Mouse (Mus musculus): Measurements from ENCODE around the gene Prss43. TPM values are rescaled to one million over a fixed set of nuclear protein-coding genes. Genes with fewer than 3 reads are reported as not detected.
"Not testable (repeated sequence)": the region's sequence is repeated elsewhere in the genome, so short reads cannot be mapped to it uniquely, and the experiment has no call there.

Prss43 gene
- total RNA-seq (2014; fragmentation: Nextera tagmentation), result not detected in 2 replicates
- total RNA-seq (2017), result not detected in 2 replicates

- ATAC-seq (replicated peaks; ENCODE audit: poor library complexity, severe bottlenecking), result no peak
These were observed at the start of gene Prss43 for GRCm38 (mm10) chr9:110826390-110826789. Gene Prss43 (plus strand): TSS chr9:110826690.

- no peak for ATAC-seq (replicated peaks; ENCODE audit: poor library complexity, severe bottlenecking)
These were observed 48.4 kb upstream of the Prss43 start for GRCm38 (mm10) chr9:110778100-110778499.

GRCm38 (mm10) chr9:110778559-110778958 is 47.9 kb upstream of the Prss43 start:
- no peak for ATAC-seq (replicated peaks; ENCODE audit: poor library complexity, severe bottlenecking)

GRCm38 (mm10) chr9:110779242-110779913 is 47.1 kb upstream of the Prss43 start:
- no peak for ATAC-seq (replicated peaks; ENCODE audit: poor library complexity, severe bottlenecking)

- ATAC-seq (replicated peaks; ENCODE audit: poor library complexity, severe bottlenecking), result peak; percentile 90
These were observed 45.2 kb upstream of the Prss43 start for GRCm38 (mm10) chr9:110781256-110781721.

- ATAC-seq (replicated peaks; ENCODE audit: poor library complexity, severe bottlenecking), result peak; percentile 20; the same call in 1 of the 2 replicates
These were observed 44.8 kb upstream of the Prss43 start for GRCm38 (mm10) chr9:110781731-110782130.

GRCm38 (mm10) chr9:110783611-110784010 is 42.9 kb upstream of the Prss43 start:
- no peak for ATAC-seq (replicated peaks; ENCODE audit: poor library complexity, severe bottlenecking)

- ATAC-seq (replicated peaks; ENCODE audit: poor library complexity, severe bottlenecking), result no peak
These were observed 38.3 kb upstream of the Prss43 start for GRCm38 (mm10) chr9:110788169-110788568.

GRCm38 (mm10) chr9:110790462-110790861 is 36.0 kb upstream of the Prss43 start:
- ATAC-seq (replicated peaks; ENCODE audit: poor library complexity, severe bottlenecking), result no peak

GRCm38 (mm10) chr9:110797013-110797412 is 29.5 kb upstream of the Prss43 start:
- ATAC-seq (replicated peaks; ENCODE audit: poor library complexity, severe bottlenecking), result peak; percentile 52; the same call in 1 of the 2 replicates

GRCm38 (mm10) chr9:110797866-110798265 is 28.6 kb upstream of the Prss43 start, which contains the start of gene Prss42:
Gene Prss42 (plus strand): TSS chr9:110798166.
- ATAC-seq (replicated peaks; ENCODE audit: poor library complexity, severe bottlenecking), result no peak

- ATAC-seq (replicated peaks; ENCODE audit: poor library complexity, severe bottlenecking), result no peak
These were observed 25.5 kb upstream of the Prss43 start for GRCm38 (mm10) chr9:110800834-110801479.

GRCm38 (mm10) chr9:110803294-110803693 is 23.2 kb upstream of the Prss43 start:
- ATAC-seq (replicated peaks; ENCODE audit: poor library complexity, severe bottlenecking), result peak; percentile 50

GRCm38 (mm10) chr9:110810051-110810450 is 16.4 kb upstream of the Prss43 start:
- no peak for ATAC-seq (replicated peaks; ENCODE audit: poor library complexity, severe bottlenecking)

GRCm38 (mm10) chr9:110813789-110814188 is 12.7 kb upstream of the Prss43 start, which contains the start of gene Prss44:
Gene Prss44 (plus strand): TSS chr9:110813994.
- no peak for ATAC-seq (replicated peaks; ENCODE audit: poor library complexity, severe bottlenecking)

- not testable (repeated sequence) for ATAC-seq (replicated peaks; ENCODE audit: poor library complexity, severe bottlenecking)
These were observed 5.9 kb upstream of the Prss43 start for GRCm38 (mm10) chr9:110820546-110820945.

GRCm38 (mm10) chr9:110821436-110821835 is 5.1 kb upstream of the Prss43 start:
- no peak for ATAC-seq (replicated peaks; ENCODE audit: poor library complexity, severe bottlenecking)

- ATAC-seq (replicated peaks; ENCODE audit: poor library complexity, severe bottlenecking), result no peak
These were observed 1.1 kb upstream of the Prss43 start for GRCm38 (mm10) chr9:110825426-110825825.

GRCm38 (mm10) chr9:110825832-110826231 is 658 bp upstream of the Prss43 start:
- ATAC-seq (replicated peaks; ENCODE audit: poor library complexity, severe bottlenecking), result peak; percentile 87

- no peak for ATAC-seq (replicated peaks; ENCODE audit: poor library complexity, severe bottlenecking)
These were observed 6.5 kb downstream of the Prss43 start for GRCm38 (mm10) chr9:110833021-110833420.

- ATAC-seq (replicated peaks; ENCODE audit: poor library complexity, severe bottlenecking), result no peak
These were observed 7.9 kb downstream of the Prss43 start, which contains the start of gene Prss45 for GRCm38 (mm10) chr9:110834411-110834810. Gene Prss45 (plus strand): TSS chr9:110834588.

All from granulocyte monocyte progenitor cell, adult 5-6 weeks (primary cell).